Mouse (Mus musculus): Measurements from ENCODE around the gene Htr7. TPM values are rescaled to one million over a fixed set of nuclear protein-coding genes. Genes with fewer than 3 reads are reported as not detected.

Htr7 gene
- polyA plus RNA-seq, 1 experiment: 5.5 TPM

DNA sequence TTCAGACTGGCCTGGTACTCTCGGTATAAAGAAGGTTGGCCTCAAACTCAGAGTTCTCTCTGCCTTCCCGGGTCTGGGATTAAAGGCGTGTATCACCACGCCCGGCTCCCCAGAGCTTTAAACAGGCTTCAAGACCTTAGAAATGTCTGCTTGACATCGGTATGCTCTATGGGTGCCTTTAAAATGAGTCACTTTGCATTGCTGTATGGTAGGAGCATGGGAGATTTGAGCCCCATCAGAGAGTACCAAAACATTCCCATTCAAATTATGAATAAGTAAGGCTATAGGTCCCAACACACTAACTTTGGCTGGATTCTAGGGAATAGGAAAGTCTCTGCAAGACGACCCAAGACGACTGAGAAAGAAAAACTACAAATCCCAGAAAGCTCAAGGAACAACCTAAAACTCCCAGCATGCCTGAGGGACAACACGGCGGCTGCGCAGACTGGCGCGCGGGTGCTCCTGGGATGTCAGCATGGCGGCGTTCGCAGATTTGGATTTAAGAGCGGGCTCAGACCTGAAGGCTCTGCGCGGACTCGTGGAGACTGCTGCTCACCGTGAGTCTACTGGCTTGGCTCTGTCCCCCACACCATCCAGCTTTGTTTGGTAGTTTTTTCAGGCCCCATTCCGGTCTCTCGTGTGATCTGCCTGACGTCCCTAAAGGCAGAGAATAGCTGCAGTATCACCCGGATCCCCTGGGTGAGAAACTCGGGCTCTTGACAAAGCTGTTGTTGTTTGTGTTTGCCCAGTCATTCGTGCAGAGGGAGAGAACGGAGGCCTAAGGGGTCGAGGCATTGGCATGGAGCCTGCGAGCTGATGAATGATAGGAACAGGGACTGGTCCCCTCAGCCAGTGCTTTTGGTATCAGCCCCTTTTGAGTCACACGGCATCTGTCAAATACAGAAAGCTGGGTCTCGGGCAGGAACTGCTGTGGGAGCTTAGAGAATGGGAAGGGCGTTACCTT, 26.2 kb upstream of the Htr7 start, which contains the start of gene Rpp30:
Gene Rpp30, plus strand, starts transcription at position 455 of the 964 bp plus-strand sequence.
- peak; percentile 79 for DNase-seq
- H3K36me3 ChIP-seq (ENCODE audit: control insufficient read depth, insufficient read depth, low read length): peaks cover 7% of the 10 kb centered on the region; the same call in 1 of the 2 replicates
- 2% methylated on average over 34 of the region's 34 CpGs for WGBS
- TF ChIP-seq POLR2A (IDR thresholded peaks at IDR 0.05; ENCODE audit: control insufficient read depth, extremely low read depth, insufficient read depth, low read length, poor library complexity) (peak; percentile 59), CTCF (IDR thresholded peaks at IDR 0.05; ENCODE audit: borderline replicate concordance, control insufficient read depth, extremely low read depth, insufficient read depth, low read length, poor library complexity) (0 out of 2 replicates have a peak, but pooled peaks have one; percentile 32)
- H3K4me3 ChIP-seq (ENCODE audit: control insufficient read depth, insufficient read depth, low read length): peak within 1 kb of the TSS; percentile 86
- no peak within 1 kb of the TSS for H3K27ac ChIP-seq (ENCODE audit: control insufficient read depth, insufficient read depth, low read length)
- peaks cover 7% of the 10 kb centered on the region for H3K4me1 ChIP-seq (replicated peaks; ENCODE audit: control insufficient read depth, insufficient read depth, low read length)
- no peaks in the 10 kb centered on the region for H3K27me3 ChIP-seq (ENCODE audit: control insufficient read depth, insufficient read depth, low read length)

DNA sequence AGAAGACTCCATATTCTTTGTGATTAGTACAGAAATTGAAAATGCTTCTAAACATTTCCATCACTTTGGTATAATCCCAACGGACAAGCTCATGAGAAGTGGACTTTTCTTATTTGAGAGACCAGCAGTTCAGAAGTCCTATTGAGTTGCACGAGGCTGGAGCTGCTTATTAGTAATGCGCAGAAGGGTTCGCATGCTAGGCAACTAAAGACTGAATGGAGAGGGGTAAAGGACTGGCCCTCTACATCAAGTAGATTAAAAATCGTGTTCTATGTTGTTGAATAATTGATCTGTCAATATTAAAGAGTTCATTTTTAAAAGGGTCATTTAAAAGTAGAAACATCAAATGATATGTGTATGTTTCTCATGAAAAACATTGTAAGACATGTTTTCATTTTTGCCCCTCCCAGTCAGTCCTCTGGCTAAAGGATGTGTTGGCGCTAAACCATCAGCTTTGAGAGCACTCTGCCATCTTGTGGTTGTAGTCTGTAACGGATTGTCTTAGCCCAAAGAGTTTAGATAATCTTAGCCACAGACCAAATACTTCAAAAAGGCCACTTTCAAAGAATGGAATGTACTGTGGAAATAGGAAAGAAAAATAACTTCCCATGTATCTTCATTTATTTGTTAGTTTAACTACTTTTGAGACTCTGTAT, 25.4 kb upstream of the Htr7 start:
- Histone ChIP-seq H3K4me3 (ENCODE audit: control insufficient read depth, insufficient read depth, low read length) (no peak overlapping the region), H3K4me1 (replicated peaks; ENCODE audit: control insufficient read depth, insufficient read depth, low read length) (peaks cover 7% of the 10 kb centered on the region), H3K27me3 (ENCODE audit: control insufficient read depth, insufficient read depth, low read length) (no peaks in the 10 kb centered on the region), H3K36me3 (ENCODE audit: control insufficient read depth, insufficient read depth, low read length) (no peaks in the 10 kb centered on the region; the same call in 1 of the 2 replicates), H3K27ac (ENCODE audit: control insufficient read depth, insufficient read depth, low read length) (no peak overlapping the region)
- TF ChIP-seq POLR2A (IDR thresholded peaks at IDR 0.05; ENCODE audit: control insufficient read depth, extremely low read depth, insufficient read depth, low read length, poor library complexity): no peak
- no peak for TF ChIP-seq CTCF (IDR thresholded peaks at IDR 0.05; ENCODE audit: borderline replicate concordance, control insufficient read depth, extremely low read depth, insufficient read depth, low read length, poor library complexity)
- peak; percentile 52 for DNase-seq
- 53% methylated on average over 7 of the region's 7 CpGs for WGBS

GRCm38 (mm10) chr19:36062801-36063529, 5.7 kb upstream of the Htr7 start:
- no peaks in the 10 kb centered on the region; the same call in 1 of the 2 replicates for H3K27me3 ChIP-seq (ENCODE audit: control insufficient read depth, insufficient read depth, low read length)
- 56% methylated on average over 2 of the region's 2 CpGs for WGBS

GRCm38 (mm10) chr19:36056502-36057221, 645 bp downstream of the Htr7 start:
- H3K4me1 ChIP-seq (replicated peaks; ENCODE audit: control insufficient read depth, insufficient read depth, low read length): peaks cover 5% of the 10 kb centered on the region
- H3K27me3 ChIP-seq (ENCODE audit: control insufficient read depth, insufficient read depth, low read length): peaks cover 13% of the 10 kb centered on the region; the same call in 1 of the 2 replicates
- DNase-seq: no peak
- no peak for TF ChIP-seq CTCF (IDR thresholded peaks at IDR 0.05; ENCODE audit: borderline replicate concordance, control insufficient read depth, extremely low read depth, insufficient read depth, low read length, poor library complexity)
- peak overlapping the region; percentile 21 for H3K4me3 ChIP-seq (ENCODE audit: control insufficient read depth, insufficient read depth, low read length)
- 13% methylated on average over 49 of the region's 49 CpGs for WGBS
- no peaks in the 10 kb centered on the region for H3K36me3 ChIP-seq (ENCODE audit: control insufficient read depth, insufficient read depth, low read length)
- H3K27ac ChIP-seq (ENCODE audit: control insufficient read depth, insufficient read depth, low read length): no peak overlapping the region

More at GRCm38 (mm10) chr19:36062801-36063529, 5.7 kb upstream of the Htr7 start:
- no peak overlapping the region for H3K27ac ChIP-seq (ENCODE audit: control insufficient read depth, insufficient read depth, low read length)
- no peaks in the 10 kb centered on the region for H3K36me3 ChIP-seq (ENCODE audit: control insufficient read depth, insufficient read depth, low read length)
- no peak for DNase-seq
- no peak overlapping the region for H3K4me3 ChIP-seq (ENCODE audit: control insufficient read depth, insufficient read depth, low read length)
- TF ChIP-seq CTCF (IDR thresholded peaks at IDR 0.05; ENCODE audit: borderline replicate concordance, control insufficient read depth, extremely low read depth, insufficient read depth, low read length, poor library complexity) (no peak), POLR2A (IDR thresholded peaks at IDR 0.05; ENCODE audit: control insufficient read depth, extremely low read depth, insufficient read depth, low read length, poor library complexity) (no peak)
- no peaks in the 10 kb centered on the region for H3K4me1 ChIP-seq (replicated peaks; ENCODE audit: control insufficient read depth, insufficient read depth, low read length)

DNA sequence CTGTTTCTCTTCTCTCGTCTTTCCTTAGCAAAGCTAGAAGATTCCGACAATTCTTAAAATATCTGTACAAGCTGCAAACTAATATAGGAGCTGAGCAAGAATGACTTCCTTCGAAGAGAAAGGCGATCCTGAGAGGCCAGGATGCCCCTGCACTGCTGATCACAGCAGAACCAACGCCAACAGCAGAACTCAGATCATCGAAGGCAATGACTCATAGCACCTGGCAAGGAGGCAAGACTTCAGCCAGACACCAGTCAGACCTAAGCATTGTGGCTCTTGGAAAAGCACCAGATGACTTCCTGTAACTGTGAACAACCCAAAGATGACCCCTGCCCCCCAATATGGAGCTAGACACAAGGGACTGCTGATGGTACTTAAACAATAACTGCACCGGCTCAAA, 11.3 kb downstream of the Htr7 start:
- DNase-seq: no peak
- no peaks in the 10 kb centered on the region; the same call in 1 of the 2 replicates for H3K27me3 ChIP-seq (ENCODE audit: control insufficient read depth, insufficient read depth, low read length)
- no peak overlapping the region for H3K27ac ChIP-seq (ENCODE audit: control insufficient read depth, insufficient read depth, low read length)
- H3K4me3 ChIP-seq (ENCODE audit: control insufficient read depth, insufficient read depth, low read length): no peak overlapping the region
- H3K4me1 ChIP-seq (replicated peaks; ENCODE audit: control insufficient read depth, insufficient read depth, low read length): no peaks in the 10 kb centered on the region
- TF ChIP-seq CTCF (IDR thresholded peaks at IDR 0.05; ENCODE audit: borderline replicate concordance, control insufficient read depth, extremely low read depth, insufficient read depth, low read length, poor library complexity): no peak
- no peak for TF ChIP-seq POLR2A (IDR thresholded peaks at IDR 0.05; ENCODE audit: control insufficient read depth, extremely low read depth, insufficient read depth, low read length, poor library complexity)
- H3K36me3 ChIP-seq (ENCODE audit: control insufficient read depth, insufficient read depth, low read length): no peaks in the 10 kb centered on the region
- 80% methylated on average over 7 of the region's 7 CpGs for WGBS

Data from thymus, adult 2 months (tissue).